14 mouse cellular contexts compared by ENCODE assay signal in genomic region chr11:58193326-58193725, GRCm38 (mm10). TPM values are rescaled to one million over a fixed set of nuclear protein-coding genes. Genes with fewer than 3 reads are reported as not detected.
A peak's percentile ranks its signal among the peaks of the same experiment; 100 is the strongest.
DNase-seq lines count a peak whose midpoint lies in the region; ATAC-seq and TF ChIP-seq lines count a peak whose summit lies in the region.
"Had no signal": no experiment of that assay in that cellular context is flagged by ENCODE, and none has a peak within 500 bp of the region (broad histone marks: within the 10 kb centered on the region; RNA-seq: fewer than 3 reads in every experiment).

No protein-coding gene starts in this region.

- no peaks in the 10 kb centered on the region for H3K36me3 ChIP-seq in heart, embryonic 10.5 days
- H3K36me3 ChIP-seq in forebrain, embryonic 10.5 days (replicated peaks): no peaks in the 10 kb centered on the region
- H3K36me3 ChIP-seq: embryonic facial prominence, embryonic 13.5 days; liver, embryonic 15.5 days; midbrain, embryonic 12.5 days had no signal

- no peaks in the 10 kb centered on the region for H3K9me3 ChIP-seq in heart, embryonic 10.5 days
- H3K9me3 ChIP-seq in forebrain, embryonic 10.5 days: no peaks in the 10 kb centered on the region
- H3K9me3 ChIP-seq: embryonic facial prominence, embryonic 13.5 days; liver, embryonic 15.5 days; midbrain, embryonic 12.5 days had no signal

- peaks cover 3% of the 10 kb centered on the region for H3K4me1 ChIP-seq in lung, adult 2 months (ENCODE audit: control insufficient read depth, insufficient read depth, low read length)
- H3K4me1 ChIP-seq in heart, embryonic 10.5 days: peaks cover 24% of the 10 kb centered on the region
- peaks cover 10% of the 10 kb centered on the region for H3K4me1 ChIP-seq in forebrain, embryonic 10.5 days
- H3K4me1 ChIP-seq: embryonic facial prominence, embryonic 13.5 days had no signal

- peak overlapping the region; percentile 37; the same call in 1 of the 2 replicates for H3K27ac ChIP-seq in heart, embryonic 10.5 days
- H3K27ac ChIP-seq in forebrain, embryonic 10.5 days: no peak overlapping the region
- H3K27ac ChIP-seq: embryonic facial prominence, embryonic 13.5 days; liver, embryonic 15.5 days; midbrain, embryonic 12.5 days had no signal

- H3K4me3 ChIP-seq in lung, adult 2 months (replicated peaks; ENCODE audit: extremely low read depth, low read depth, low read length): no peak overlapping the region
- H3K4me3 ChIP-seq in heart, embryonic 10.5 days: no peak overlapping the region
- no peak overlapping the region for H3K4me3 ChIP-seq in forebrain, embryonic 10.5 days
- H3K4me3 ChIP-seq: embryonic facial prominence, embryonic 13.5 days; liver, embryonic 15.5 days; midbrain, embryonic 12.5 days had no signal

- ATAC-seq in frontal cortex, adult (ENCODE audit: low TSS enrichment): peak; percentile 93
- no peak for ATAC-seq in megakaryocyte-erythroid progenitor cell, adult 5-6 weeks (replicated peaks; ENCODE audit: low FRiP score, low TSS enrichment, poor library complexity, severe bottlenecking)
- ATAC-seq: forebrain, embryonic 14.5 days had no signal

- no peak for DNase-seq in frontal cortex, postnatal 25 days (ENCODE audit: low spot score in 2 of 2)
- peak; percentile 27 for DNase-seq in lung, postnatal 10 days
- DNase-seq in lung, adult 2 months: no peak
- no peak for DNase-seq in heart, embryonic 10.5 days (ENCODE audit: low spot score)
- DNase-seq in skeletal muscle tissue, adult 2 months (ENCODE audit: low read depth, low spot score): peak; percentile 59
- no peak for DNase-seq in forebrain, embryonic 10.5 days (ENCODE audit: extremely low spot score, low spot score)
- DNase-seq: adrenal gland, adult 2 months; thymus, postnatal 36 days had no signal

- no peak for TF ChIP-seq CTCF in lung, adult 2 months (IDR thresholded peaks at IDR 0.05; ENCODE audit: insufficient read depth, low read length)

- no peaks in the 10 kb centered on the region for H3K27me3 ChIP-seq in heart, embryonic 10.5 days (ENCODE audit: insufficient read depth, poor library complexity, severe bottlenecking)
- no peaks in the 10 kb centered on the region for H3K27me3 ChIP-seq in forebrain, embryonic 10.5 days (ENCODE audit: poor library complexity, severe bottlenecking)
- H3K27me3 ChIP-seq: embryonic facial prominence, embryonic 13.5 days; liver, embryonic 15.5 days had no signal

- TF ChIP-seq POLR2A in lung, adult 2 months (IDR thresholded peaks at IDR 0.05; ENCODE audit: borderline replicate concordance, extremely low read depth, low read depth, low read length): no peak

- 19% methylated on average over 3 of the region's 3 CpGs for WGBS in lung, adult 2 months
- WGBS in heart, embryonic 10.5 days: 41% methylated on average over 3 of the region's 3 CpGs
- WGBS in forebrain, embryonic 10.5 days: 84% methylated on average over 3 of the region's 3 CpGs

RNA-seq across cellular contexts. Expression of gene Igtp, which starts 6.0 kb away (rescaled TPM):
- polyA plus RNA-seq in lung, adult 2 months (2012; rRNA removed): 11.6 and 14.7 TPM in 2 replicates
- polyA plus RNA-seq in heart, embryonic 10.5 days (2016; fragmentation: Nextera tagmentation; extraction: Ambion mirVana): 3.1 and 3.4 TPM in 2 replicates
- 12.8 and 15.3 TPM in 2 replicates for total RNA-seq in megakaryocyte-erythroid progenitor cell, adult 5-6 weeks (2014; fragmentation: Nextera tagmentation)
- total RNA-seq in megakaryocyte-erythroid progenitor cell, adult 5-6 weeks (2017): 11.5 and 12.3 TPM in 2 replicates
- 1.2 and 1.7 TPM in 2 replicates for polyA plus RNA-seq in forebrain, embryonic 10.5 days (2016; fragmentation: Nextera tagmentation; extraction: Ambion mirVana)

RNA-seq across cellular contexts. Expression of gene Irgm2, which starts 6.1 kb away (rescaled TPM):
- 13.9 and 16.4 TPM in 2 replicates for polyA plus RNA-seq in lung, adult 2 months (2012; rRNA removed)
- polyA plus RNA-seq in heart, embryonic 10.5 days (2016; fragmentation: Nextera tagmentation; extraction: Ambion mirVana): 0.90 and 1.1 TPM in 2 replicates
- total RNA-seq in megakaryocyte-erythroid progenitor cell, adult 5-6 weeks (2014; fragmentation: Nextera tagmentation): 1.2 and 6.1 TPM in 2 replicates
- 2.9 and 3.7 TPM in 2 replicates for total RNA-seq in megakaryocyte-erythroid progenitor cell, adult 5-6 weeks (2017)
- polyA plus RNA-seq in forebrain, embryonic 10.5 days (2016; fragmentation: Nextera tagmentation; extraction: Ambion mirVana): 0.20 and 0.26 TPM in 2 replicates

RNA-seq across cellular contexts. Expression of gene Mrpl22, which starts 21.9 kb away (rescaled TPM):
- polyA plus RNA-seq in lung, adult 2 months (2012; rRNA removed): 18.4 and 22.6 TPM in 2 replicates
- 116 and 137 TPM in 2 replicates for polyA plus RNA-seq in heart, embryonic 10.5 days (2016; fragmentation: Nextera tagmentation; extraction: Ambion mirVana)
- 75.6 and 84.9 TPM in 2 replicates for total RNA-seq in megakaryocyte-erythroid progenitor cell, adult 5-6 weeks (2014; fragmentation: Nextera tagmentation)
- total RNA-seq in megakaryocyte-erythroid progenitor cell, adult 5-6 weeks (2017): 49.6 and 76.6 TPM in 2 replicates
- polyA plus RNA-seq in forebrain, embryonic 10.5 days (2016; fragmentation: Nextera tagmentation; extraction: Ambion mirVana): 141 and 146 TPM in 2 replicates

RNA-seq across cellular contexts. Expression of gene Gemin5, which starts 25.0 kb away (rescaled TPM):
- polyA plus RNA-seq in lung, adult 2 months (2012; rRNA removed): 5.5 and 5.7 TPM in 2 replicates
- 20.9 and 26.2 TPM in 2 replicates for polyA plus RNA-seq in heart, embryonic 10.5 days (2016; fragmentation: Nextera tagmentation; extraction: Ambion mirVana)
- 43.2 and 51.7 TPM in 2 replicates for total RNA-seq in megakaryocyte-erythroid progenitor cell, adult 5-6 weeks (2014; fragmentation: Nextera tagmentation)
- 43.4 and 57.0 TPM in 2 replicates for total RNA-seq in megakaryocyte-erythroid progenitor cell, adult 5-6 weeks (2017)
- 38.6 and 39.5 TPM in 2 replicates for polyA plus RNA-seq in forebrain, embryonic 10.5 days (2016; fragmentation: Nextera tagmentation; extraction: Ambion mirVana)

Comparison
In these comparisons a context has a peak if more than half of its experiments do, and no peak if none do; other contexts are left out.
1. DNase-seq: peak in lung, postnatal 10 days (single experiment) and skeletal muscle tissue, adult 2 months (single experiment); none in frontal cortex, postnatal 25 days (0 of 2), lung, adult 2 months (single experiment), heart, embryonic 10.5 days (single experiment) and forebrain, embryonic 10.5 days (single experiment).